Mouse (Mus musculus): ENCODE data around the gene Ncstn. TPM values are rescaled to one million over a fixed set of nuclear protein-coding genes. Genes with fewer than 3 reads are reported as not detected.

The Ncstn gene
- polyA plus RNA-seq, 1 experiment from 2014 or later = 117 TPM

- ATAC-seq (ENCODE audit: low FRiP score, low TSS enrichment) = no peak
- peaks cover 34% of the 10 kb centered on the region; the same call in 1 of the 2 replicates for H3K4me1 ChIP-seq (ENCODE audit: control insufficient read depth, insufficient read depth, low read length)
- H3K9ac ChIP-seq (replicated peaks; ENCODE audit: low read length) = no peak overlapping the region
- no peak overlapping the region for H3K4me2 ChIP-seq (ENCODE audit: low read length)
- H3K27me3 ChIP-seq (ENCODE audit: control insufficient read depth, insufficient read depth, low read length) = no peaks in the 10 kb centered on the region
- H3K4me3 ChIP-seq (replicated peaks; ENCODE audit: low read depth, low read length) = no peak overlapping the region
- WGBS = 83% methylated on average over 2 of the region's 2 CpGs
- no peak for DNase-seq
- H3K36me3 ChIP-seq (ENCODE audit: control insufficient read depth, insufficient read depth, low read length) = peaks cover 31% of the 10 kb centered on the region
- no peaks in the 10 kb centered on the region for H3K9me3 ChIP-seq (ENCODE audit: control insufficient read depth, low read length)
- H3K27ac ChIP-seq (replicated peaks; ENCODE audit: low read depth, low read length) = no peak overlapping the region
These were observed 20.5 kb downstream of the Ncstn start for GRCm38 (mm10) chr1:172062101-172062500.

DNA sequence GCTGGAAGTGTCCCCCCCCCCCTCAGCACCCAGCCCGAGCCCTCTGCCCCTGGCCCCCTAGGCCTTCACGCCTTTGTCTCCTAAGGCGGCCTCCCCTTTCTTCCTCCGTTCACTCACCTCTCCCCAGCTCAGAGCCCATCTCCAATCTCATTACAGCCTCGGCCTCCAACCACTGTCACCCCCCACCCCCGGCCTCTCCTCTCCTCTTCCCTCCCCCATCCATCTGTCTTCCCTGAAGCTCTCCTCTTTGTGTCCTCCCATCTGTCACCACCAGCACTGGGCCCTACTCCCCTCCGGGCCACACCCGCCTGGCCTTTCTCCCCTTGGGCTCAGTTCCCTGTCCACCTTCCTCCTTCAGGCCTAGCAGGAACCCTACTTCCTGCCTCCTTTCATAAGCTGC lies 21.4 kb downstream of the Ncstn start:
- H3K27ac ChIP-seq (replicated peaks; ENCODE audit: low read depth, low read length) = peak overlapping the region; percentile 77
- 18% methylated on average over 8 of the region's 8 CpGs for WGBS
- H3K4me3 ChIP-seq (replicated peaks; ENCODE audit: low read depth, low read length) = no peak overlapping the region
- no peak overlapping the region for H3K4me2 ChIP-seq (ENCODE audit: low read length)
- no peaks in the 10 kb centered on the region for H3K9me3 ChIP-seq (ENCODE audit: control insufficient read depth, low read length)
- ATAC-seq (ENCODE audit: low FRiP score, low TSS enrichment) (peak; percentile 38; the same call in 1 of the 2 replicates), DNase-seq (no peak)
- peaks cover 36% of the 10 kb centered on the region; the same call in 1 of the 2 replicates for H3K4me1 ChIP-seq (ENCODE audit: control insufficient read depth, insufficient read depth, low read length)
- H3K9ac ChIP-seq (replicated peaks; ENCODE audit: low read length) = no peak overlapping the region
- H3K36me3 ChIP-seq (ENCODE audit: control insufficient read depth, insufficient read depth, low read length) = peaks cover 23% of the 10 kb centered on the region
- H3K27me3 ChIP-seq (ENCODE audit: control insufficient read depth, insufficient read depth, low read length) = no peaks in the 10 kb centered on the region

GRCm38 (mm10) chr1:172060659-172061058 lies 21.9 kb downstream of the Ncstn start:
- peaks cover 36% of the 10 kb centered on the region; the same call in 1 of the 2 replicates for H3K4me1 ChIP-seq (ENCODE audit: control insufficient read depth, insufficient read depth, low read length)
- 29% methylated on average over 4 of the region's 4 CpGs for WGBS
- no peaks in the 10 kb centered on the region for H3K9me3 ChIP-seq (ENCODE audit: control insufficient read depth, low read length)
- H3K27me3 ChIP-seq (ENCODE audit: control insufficient read depth, insufficient read depth, low read length) = no peaks in the 10 kb centered on the region
- peak overlapping the region; percentile 77 for H3K27ac ChIP-seq (replicated peaks; ENCODE audit: low read depth, low read length)
- ATAC-seq (ENCODE audit: low FRiP score, low TSS enrichment) (peak; percentile 36; the same call in 1 of the 2 replicates), DNase-seq (peak; percentile 55)
- no peak overlapping the region for H3K4me3 ChIP-seq (replicated peaks; ENCODE audit: low read depth, low read length)
- no peak overlapping the region for H3K9ac ChIP-seq (replicated peaks; ENCODE audit: low read length)
- H3K36me3 ChIP-seq (ENCODE audit: control insufficient read depth, insufficient read depth, low read length) = peaks cover 17% of the 10 kb centered on the region
- no peak overlapping the region for H3K4me2 ChIP-seq (ENCODE audit: low read length)

DNA sequence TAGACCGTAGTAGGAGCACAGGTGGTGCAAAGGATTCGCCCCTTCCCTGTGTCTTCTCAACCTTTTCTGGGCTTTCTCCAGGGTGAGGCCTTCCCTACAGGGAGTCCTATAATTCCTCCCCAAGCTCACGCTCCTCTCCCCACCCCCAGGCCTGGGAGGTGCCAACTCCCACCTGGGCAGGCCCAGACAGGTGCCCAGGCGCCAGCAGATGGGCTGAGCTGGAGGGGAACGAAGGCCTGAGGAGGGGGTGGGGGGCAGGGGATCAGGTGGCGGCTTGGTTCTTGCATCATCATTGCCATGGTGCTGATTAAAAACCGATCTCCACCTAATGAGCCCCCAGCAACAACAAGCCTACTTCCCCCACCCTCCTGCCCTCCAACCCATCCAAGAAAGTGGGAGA lies 23.7 kb downstream of the Ncstn start:
- WGBS = 39% methylated on average over 7 of the region's 7 CpGs
- no peaks in the 10 kb centered on the region for H3K36me3 ChIP-seq (ENCODE audit: control insufficient read depth, insufficient read depth, low read length)
- H3K9me3 ChIP-seq (ENCODE audit: control insufficient read depth, low read length) = no peaks in the 10 kb centered on the region
- H3K4me2 ChIP-seq (ENCODE audit: low read length) = no peak overlapping the region
- H3K27me3 ChIP-seq (ENCODE audit: control insufficient read depth, insufficient read depth, low read length) = no peaks in the 10 kb centered on the region
- H3K4me3 ChIP-seq (replicated peaks; ENCODE audit: low read depth, low read length) = no peak overlapping the region
- DNase-seq = no peak
- no peak for ATAC-seq (ENCODE audit: low FRiP score, low TSS enrichment)
- H3K27ac ChIP-seq (replicated peaks; ENCODE audit: low read depth, low read length) = peak overlapping the region; percentile 74
- H3K4me1 ChIP-seq (ENCODE audit: control insufficient read depth, insufficient read depth, low read length) = peaks cover 41% of the 10 kb centered on the region
- H3K9ac ChIP-seq (replicated peaks; ENCODE audit: low read length) = no peak overlapping the region

DNA sequence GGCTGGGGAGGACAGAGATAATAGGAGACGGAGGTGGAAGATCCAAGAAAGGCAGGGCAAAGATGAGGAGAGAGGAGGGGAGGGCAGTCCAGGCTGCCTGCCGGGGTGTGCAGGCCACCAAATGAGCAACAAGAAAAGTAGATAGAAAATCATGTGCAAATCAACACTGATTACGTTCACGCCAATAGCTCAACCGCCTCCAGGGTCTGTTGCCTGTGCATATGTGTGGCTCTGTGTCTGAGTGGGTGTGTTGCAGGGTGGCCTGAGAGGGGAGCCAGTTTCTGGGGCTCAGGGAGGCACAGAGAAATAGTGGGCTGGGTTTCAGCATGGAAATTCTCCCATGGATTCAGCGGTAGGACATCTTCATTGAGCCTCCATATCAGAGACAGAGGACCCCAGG lies 24.3 kb downstream of the Ncstn start:
- 22% methylated on average over 6 of the region's 6 CpGs for WGBS

GRCm38 (mm10) chr1:172057491-172057921 lies 25.1 kb downstream of the Ncstn start, which contains the start of gene Nhlh1:
Nhlh1 (minus strand) TSS chr1:172057573.
- peak within 1 kb of the TSS; percentile 80 for H3K4me2 ChIP-seq (ENCODE audit: low read length)
- DNase-seq = peak; percentile 80
- H3K27me3 ChIP-seq (ENCODE audit: control insufficient read depth, insufficient read depth, low read length) = no peaks in the 10 kb centered on the region
- no peaks in the 10 kb centered on the region for H3K9me3 ChIP-seq (ENCODE audit: control insufficient read depth, low read length)
- peaks cover 53% of the 10 kb centered on the region for H3K4me1 ChIP-seq (ENCODE audit: control insufficient read depth, insufficient read depth, low read length)
- 7% methylated on average over 2 of the region's 2 CpGs for WGBS
- peak within 1 kb of the TSS; percentile 40; the same call in 1 of the 2 replicates for H3K9ac ChIP-seq (replicated peaks; ENCODE audit: low read length)
- no peaks in the 10 kb centered on the region for H3K36me3 ChIP-seq (ENCODE audit: control insufficient read depth, insufficient read depth, low read length)
- peak within 1 kb of the TSS; percentile 30 for H3K4me3 ChIP-seq (replicated peaks; ENCODE audit: low read depth, low read length)
- peak within 1 kb of the TSS; percentile 74 for H3K27ac ChIP-seq (replicated peaks; ENCODE audit: low read depth, low read length)
- ATAC-seq (ENCODE audit: low FRiP score, low TSS enrichment) = peak; percentile 80

More for the DNA sequence above, 24.3 kb downstream of the Ncstn start:
- H3K9ac ChIP-seq (replicated peaks; ENCODE audit: low read length) = no peak overlapping the region
- H3K4me1 ChIP-seq (ENCODE audit: control insufficient read depth, insufficient read depth, low read length) = peaks cover 47% of the 10 kb centered on the region
- no peaks in the 10 kb centered on the region for H3K36me3 ChIP-seq (ENCODE audit: control insufficient read depth, insufficient read depth, low read length)
- no peak overlapping the region for H3K4me3 ChIP-seq (replicated peaks; ENCODE audit: low read depth, low read length)
- no peaks in the 10 kb centered on the region for H3K9me3 ChIP-seq (ENCODE audit: control insufficient read depth, low read length)
- DNase-seq (no peak), ATAC-seq (ENCODE audit: low FRiP score, low TSS enrichment) (no peak)
- H3K27me3 ChIP-seq (ENCODE audit: control insufficient read depth, insufficient read depth, low read length) = no peaks in the 10 kb centered on the region
- H3K4me2 ChIP-seq (ENCODE audit: low read length) = peak overlapping the region; percentile 80; the same call in 1 of the 2 replicates
- H3K27ac ChIP-seq (replicated peaks; ENCODE audit: low read depth, low read length) = peak overlapping the region; percentile 74

GRCm38 (mm10) chr1:172056251-172056650 lies 26.3 kb downstream of the Ncstn start:
- Histone ChIP-seq H3K9me3 (ENCODE audit: control insufficient read depth, low read length) (no peaks in the 10 kb centered on the region), H3K4me1 (ENCODE audit: control insufficient read depth, insufficient read depth, low read length) (peaks cover 51% of the 10 kb centered on the region), H3K36me3 (ENCODE audit: control insufficient read depth, insufficient read depth, low read length) (no peaks in the 10 kb centered on the region), H3K4me3 (replicated peaks; ENCODE audit: low read depth, low read length) (peak overlapping the region; percentile 30), H3K9ac (replicated peaks; ENCODE audit: low read length) (peak overlapping the region; percentile 39; the same call in 1 of the 2 replicates), H3K27ac (replicated peaks; ENCODE audit: low read depth, low read length) (no peak overlapping the region), H3K27me3 (ENCODE audit: control insufficient read depth, insufficient read depth, low read length) (no peaks in the 10 kb centered on the region), H3K4me2 (ENCODE audit: low read length) (peak overlapping the region; percentile 80)
- ATAC-seq (ENCODE audit: low FRiP score, low TSS enrichment) (no peak), DNase-seq (no peak)
- WGBS = 67% methylated on average over 4 of the region's 4 CpGs

GRCm38 (mm10) chr1:172053541-172054440 lies 28.8 kb downstream of the Ncstn start:
- H3K4me1 ChIP-seq (ENCODE audit: control insufficient read depth, insufficient read depth, low read length) = peaks cover 45% of the 10 kb centered on the region
- no peak for ATAC-seq (ENCODE audit: low FRiP score, low TSS enrichment)
- no peaks in the 10 kb centered on the region for H3K9me3 ChIP-seq (ENCODE audit: control insufficient read depth, low read length)
- peak overlapping the region; percentile 80 for H3K4me2 ChIP-seq (ENCODE audit: low read length)
- H3K27me3 ChIP-seq (ENCODE audit: control insufficient read depth, insufficient read depth, low read length) = no peaks in the 10 kb centered on the region
- peak overlapping the region; percentile 44 for H3K4me3 ChIP-seq (replicated peaks; ENCODE audit: low read depth, low read length)
- no peak overlapping the region for H3K27ac ChIP-seq (replicated peaks; ENCODE audit: low read depth, low read length)
- 3% methylated on average over 42 of the region's 42 CpGs for WGBS
- H3K9ac ChIP-seq (replicated peaks; ENCODE audit: low read length) = peak overlapping the region; percentile 66
- H3K36me3 ChIP-seq (ENCODE audit: control insufficient read depth, insufficient read depth, low read length) = no peaks in the 10 kb centered on the region
- peak; percentile 70 for DNase-seq

All from midbrain, embryonic 14.5 days (tissue).